Mouse (Mus musculus): Measurements from ENCODE around the gene Rims3. TPM values are rescaled to one million over a fixed set of nuclear protein-coding genes. Genes with fewer than 3 reads are reported as not detected.

Gene Rims3
- 0.54 TPM for polyA plus RNA-seq (2014; fragmentation: Illumina TruSeq; extraction: RNeasy Lipid Tissue Mini Kit (QIAGEN cat#74804))

DNA sequence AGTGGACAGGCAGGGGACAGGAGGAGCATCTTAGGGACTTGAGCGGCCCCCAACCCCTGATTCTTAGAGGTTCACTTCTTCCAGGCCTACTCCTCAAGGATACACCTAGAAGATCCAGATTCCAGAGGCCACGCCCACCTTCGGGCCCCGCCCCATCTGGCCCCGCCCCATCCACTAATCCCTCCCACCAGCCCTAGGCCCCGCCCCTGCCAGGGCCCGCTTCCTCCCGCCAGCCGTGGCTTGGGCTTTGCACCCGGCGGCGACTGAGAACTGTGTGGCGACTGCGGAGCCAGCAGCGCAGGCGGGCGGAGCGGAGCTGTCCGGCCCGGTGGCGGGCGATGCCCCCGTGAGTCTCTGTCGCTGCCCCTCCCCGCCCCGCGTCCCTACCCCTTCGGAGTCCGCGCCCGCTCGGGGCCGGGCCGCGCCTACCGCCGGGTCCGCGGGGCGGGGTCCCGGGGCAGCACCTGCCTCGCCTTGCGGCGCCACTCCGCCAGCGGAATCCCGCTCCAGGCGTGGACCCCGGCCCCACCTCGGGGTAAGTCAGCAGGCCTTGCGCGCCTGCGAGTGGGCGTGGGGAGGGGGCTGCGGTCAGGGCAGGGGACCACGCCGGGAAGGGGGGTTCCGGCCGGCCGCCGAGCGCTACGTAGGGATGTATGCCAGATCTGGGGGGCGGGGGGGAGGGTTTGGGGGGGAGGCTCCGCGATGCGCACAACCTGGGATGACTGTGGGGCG, at the start of gene Rims3:
Gene Rims3 (plus strand): TSS at position 229 of the 732 bp plus-strand sequence.

DNA sequence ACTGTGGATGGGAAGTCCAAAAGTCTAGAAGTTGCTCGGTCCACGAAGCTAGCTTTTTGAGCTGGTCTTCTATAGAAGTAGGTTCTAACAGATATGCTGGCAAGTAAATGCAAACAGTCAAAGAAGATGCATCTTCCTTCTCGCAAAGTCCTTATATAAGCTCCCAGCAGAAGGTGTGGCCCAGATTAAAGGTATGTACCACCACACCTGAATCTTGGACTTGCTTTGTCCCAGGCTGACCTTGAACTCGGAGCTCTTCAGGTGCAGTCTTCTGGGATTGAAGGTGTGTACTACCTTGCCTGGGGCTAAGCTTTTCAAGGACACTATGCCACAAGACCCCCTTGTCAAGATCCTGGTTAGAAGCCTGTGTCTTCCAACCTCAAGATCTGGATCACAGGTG, 23.1 kb upstream of the Rims3 start, which contains the start of gene Nfyc:
Gene Nfyc (minus strand): TSS at position 101 of the 400 bp plus-strand sequence.

DNA sequence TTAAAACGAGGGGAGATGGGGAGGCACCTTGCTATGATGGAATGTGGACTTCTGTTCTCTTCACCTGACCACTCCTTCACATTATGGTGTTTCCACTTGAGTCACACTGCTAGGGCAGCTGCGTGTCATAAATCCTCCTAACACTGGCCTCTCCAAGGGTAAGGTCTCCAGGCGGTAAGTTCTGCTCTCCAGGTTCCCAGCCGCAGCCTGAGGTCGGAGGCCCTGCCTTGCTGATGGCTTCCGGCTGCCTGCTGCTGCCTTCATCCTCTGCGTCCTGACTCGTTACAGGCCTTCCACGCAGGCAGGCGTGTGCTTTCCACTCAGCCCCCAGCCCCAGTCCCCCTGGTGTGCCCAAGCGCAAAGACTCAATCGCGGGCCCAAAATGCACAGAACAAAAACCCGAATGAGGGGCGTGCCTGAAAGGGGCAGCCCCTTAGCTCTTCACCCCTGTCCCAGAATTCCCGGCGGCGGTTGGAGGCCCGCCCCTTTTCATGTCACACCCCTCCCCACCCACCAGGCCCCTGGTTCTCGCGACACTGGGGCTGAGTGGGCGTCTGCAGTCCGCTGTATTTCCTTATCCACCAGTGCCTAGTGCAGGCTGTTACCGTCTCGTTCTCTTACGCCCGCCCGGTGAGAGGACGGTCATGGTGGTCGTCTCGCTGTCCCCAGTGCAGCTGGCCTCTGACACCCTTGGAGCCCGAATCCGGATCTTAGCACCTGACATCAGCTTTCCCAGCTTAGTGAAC, 70.1 kb downstream of the Rims3 start, which contains the start of gene Exo5:
Gene Exo5 (minus strand): TSS at position 464 of the 746 bp plus-strand sequence.

Other genes starting within 250 kb of the Rims3 start
- not detected for gene Cited4, start 188.2 kb upstream of the Rims3 start, polyA plus RNA-seq (2014; fragmentation: Illumina TruSeq; extraction: RNeasy Lipid Tissue Mini Kit (QIAGEN cat#74804))
- gene Kcnq4, start 106.2 kb upstream of the Rims3 start, polyA plus RNA-seq (2014; fragmentation: Illumina TruSeq; extraction: RNeasy Lipid Tissue Mini Kit (QIAGEN cat#74804)) = not detected
- 28.4 TPM for gene Nfyc, start 23.2 kb upstream of the Rims3 start, polyA plus RNA-seq (2014; fragmentation: Illumina TruSeq; extraction: RNeasy Lipid Tissue Mini Kit (QIAGEN cat#74804))
- 14.0 TPM for gene Exo5, start 70.2 kb downstream of the Rims3 start, polyA plus RNA-seq (2014; fragmentation: Illumina TruSeq; extraction: RNeasy Lipid Tissue Mini Kit (QIAGEN cat#74804))
- gene Zfp69, start 96.9 kb downstream of the Rims3 start, polyA plus RNA-seq (2014; fragmentation: Illumina TruSeq; extraction: RNeasy Lipid Tissue Mini Kit (QIAGEN cat#74804)) = 0.77 TPM
- gene Smap2, start 162.4 kb downstream of the Rims3 start, polyA plus RNA-seq (2014; fragmentation: Illumina TruSeq; extraction: RNeasy Lipid Tissue Mini Kit (QIAGEN cat#74804)) = 28.2 TPM
- gene Col9a2, start 184.6 kb downstream of the Rims3 start, polyA plus RNA-seq (2014; fragmentation: Illumina TruSeq; extraction: RNeasy Lipid Tissue Mini Kit (QIAGEN cat#74804)) = 0.68 TPM
- gene Zmpste24, start 243.4 kb downstream of the Rims3 start, polyA plus RNA-seq (2014; fragmentation: Illumina TruSeq; extraction: RNeasy Lipid Tissue Mini Kit (QIAGEN cat#74804)) = 196 TPM